Mouse (Mus musculus): ENCODE results near the gene Ginm1. TPM values are rescaled to one million over a fixed set of nuclear protein-coding genes. Genes with fewer than 3 reads are reported as not detected.

The Ginm1 gene
- total and polyA plus RNA-seq, 2 experiments from 2014 or later = 14.6 to 78.8 TPM

DNA sequence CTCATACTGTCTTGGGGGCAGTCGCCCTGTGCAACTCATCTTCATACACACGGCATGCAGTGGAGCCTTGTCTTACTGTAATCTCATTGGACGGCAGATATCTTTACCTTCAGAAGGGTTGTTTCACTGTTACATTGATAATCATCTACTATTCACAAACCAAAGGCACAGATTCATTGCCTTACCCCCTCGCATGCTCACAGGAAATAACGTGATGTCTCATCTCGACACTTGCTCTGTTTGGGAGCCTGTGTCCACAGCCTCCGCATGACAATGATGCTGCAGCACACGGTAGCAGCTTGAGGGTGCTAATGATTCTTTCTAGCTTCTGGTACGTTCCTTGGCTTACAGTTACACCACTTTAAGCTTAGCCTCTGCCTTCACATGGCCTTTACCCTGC, 33.5 kb upstream of the Ginm1 start:
- no peak overlapping the region for H3K9ac ChIP-seq (replicated peaks; ENCODE audit: low read length)
- ATAC-seq = no peak
- H3K4me2 ChIP-seq (ENCODE audit: low read depth, low read length) = no peak overlapping the region
- H3K36me3 ChIP-seq (ENCODE audit: insufficient read depth, low read length) = peaks cover 14% of the 10 kb centered on the region; the same call in 1 of the 2 replicates
- DNase-seq (ENCODE audit: low spot score) = no peak
- no peak overlapping the region for H3K27ac ChIP-seq
- 90% methylated on average over 9 of the region's 9 CpGs for WGBS
- TF ChIP-seq CTCF (IDR thresholded peaks at IDR 0.05; ENCODE audit: low read depth) = no peak
- H3K9me3 ChIP-seq (ENCODE audit: low read length) = no peaks in the 10 kb centered on the region
- H3K27me3 ChIP-seq (ENCODE audit: insufficient read depth, low read length) = no peaks in the 10 kb centered on the region
- no peaks in the 10 kb centered on the region for H3K4me1 ChIP-seq (ENCODE audit: insufficient read depth, low read length)
- no peak overlapping the region for H3K4me3 ChIP-seq (ENCODE audit: low read length)

DNA sequence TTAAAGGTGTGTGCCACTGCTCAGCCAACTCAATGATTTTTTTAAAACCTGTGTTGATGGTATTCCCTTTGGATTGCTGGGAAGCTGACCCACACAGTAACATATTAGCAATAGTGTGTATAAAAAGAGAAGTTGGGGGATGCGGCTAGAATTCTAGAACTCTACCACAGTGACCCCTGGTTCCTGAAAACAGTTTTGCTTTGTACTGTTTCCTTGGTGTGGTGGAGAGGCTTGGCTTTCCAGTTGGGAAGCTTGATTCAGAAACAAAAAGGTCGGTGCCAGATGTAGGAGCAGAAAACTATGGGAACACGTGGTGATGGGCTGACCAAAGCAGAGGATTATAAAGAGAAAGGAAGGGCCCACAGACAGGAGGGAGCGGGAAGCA, 32.6 kb upstream of the Ginm1 start:
- Histone ChIP-seq H3K9me3 (ENCODE audit: low read length) (no peaks in the 10 kb centered on the region), H3K27me3 (ENCODE audit: insufficient read depth, low read length) (no peaks in the 10 kb centered on the region), H3K36me3 (ENCODE audit: insufficient read depth, low read length) (peaks cover 19% of the 10 kb centered on the region; the same call in 1 of the 2 replicates), H3K4me3 (ENCODE audit: low read length) (no peak overlapping the region), H3K4me1 (ENCODE audit: insufficient read depth, low read length) (no peaks in the 10 kb centered on the region), H3K27ac (no peak overlapping the region), H3K9ac (replicated peaks; ENCODE audit: low read length) (no peak overlapping the region), H3K4me2 (ENCODE audit: low read depth, low read length) (no peak overlapping the region)
- no peak for ATAC-seq
- TF ChIP-seq CTCF (IDR thresholded peaks at IDR 0.05; ENCODE audit: low read depth) = no peak
- no peak for DNase-seq (ENCODE audit: low spot score)
- WGBS = 92% methylated on average over 4 of the region's 4 CpGs

DNA sequence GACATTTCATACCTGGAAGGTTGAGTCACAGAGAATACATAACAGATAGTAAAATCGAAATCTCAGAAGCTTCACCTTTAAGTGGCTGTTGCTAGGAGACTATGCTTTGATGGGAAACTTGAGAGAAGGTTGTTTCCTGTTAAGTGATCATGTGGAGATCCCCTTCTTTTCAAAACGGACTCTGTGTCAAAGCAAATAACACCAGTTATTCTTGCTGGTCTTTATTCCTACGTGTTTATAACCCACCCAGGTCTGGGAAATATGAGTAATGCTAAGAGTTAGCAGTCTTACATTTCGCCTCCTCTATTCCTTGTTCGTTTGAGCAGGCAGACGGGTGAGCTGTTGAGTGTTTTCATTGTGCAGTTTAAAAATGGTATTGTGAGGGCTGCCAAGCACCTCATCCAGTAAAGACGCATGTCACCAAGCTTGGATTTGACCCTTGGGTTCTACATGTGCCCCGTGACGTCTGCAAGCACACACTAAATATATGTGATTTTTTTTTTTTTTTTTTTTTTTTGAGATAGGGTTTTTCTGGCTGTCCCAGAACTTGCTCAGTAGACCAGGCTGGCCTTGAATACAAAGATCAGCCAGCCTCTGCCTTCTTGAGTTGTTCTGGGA, 32.1 kb upstream of the Ginm1 start:
- 86% methylated on average over 9 of the region's 9 CpGs for WGBS
- no peak for TF ChIP-seq CTCF (IDR thresholded peaks at IDR 0.05; ENCODE audit: low read depth)
- H3K27ac ChIP-seq = no peak overlapping the region

DNA sequence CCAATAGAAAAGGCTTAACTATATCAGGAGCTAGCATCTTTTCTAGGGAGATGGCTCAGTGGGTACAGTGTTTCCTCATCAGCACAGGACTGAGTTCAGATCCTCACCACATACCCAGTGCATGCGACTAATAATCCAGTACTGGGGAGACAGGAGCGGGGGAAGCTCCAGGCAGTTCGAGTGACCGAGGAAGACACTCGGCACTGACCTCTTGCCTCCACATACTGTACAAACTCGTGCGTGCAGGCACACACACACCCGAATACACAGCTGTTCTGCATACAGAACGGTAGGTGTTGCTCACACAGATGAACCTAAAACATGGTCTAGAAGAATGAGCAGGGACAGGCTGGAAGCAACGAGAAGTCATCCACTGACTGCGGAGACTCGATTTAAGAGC, 29.4 kb upstream of the Ginm1 start:
- Histone ChIP-seq H3K4me1 (ENCODE audit: insufficient read depth, low read length) (no peaks in the 10 kb centered on the region), H3K9me3 (ENCODE audit: low read length) (no peaks in the 10 kb centered on the region), H3K4me3 (ENCODE audit: low read length) (no peak overlapping the region), H3K36me3 (ENCODE audit: insufficient read depth, low read length) (peaks cover 19% of the 10 kb centered on the region; the same call in 1 of the 2 replicates), H3K27me3 (ENCODE audit: insufficient read depth, low read length) (no peaks in the 10 kb centered on the region), H3K27ac (no peak overlapping the region), H3K9ac (replicated peaks; ENCODE audit: low read length) (no peak overlapping the region), H3K4me2 (ENCODE audit: low read depth, low read length) (no peak overlapping the region)
- 96% methylated on average over 12 of the region's 12 CpGs for WGBS
- no peak for ATAC-seq
- no peak for TF ChIP-seq CTCF (IDR thresholded peaks at IDR 0.05; ENCODE audit: low read depth)
- DNase-seq (ENCODE audit: low spot score) = no peak

More for the DNA sequence above, 32.1 kb upstream of the Ginm1 start:
- H3K4me1 ChIP-seq (ENCODE audit: insufficient read depth, low read length) = no peaks in the 10 kb centered on the region
- no peak overlapping the region for H3K9ac ChIP-seq (replicated peaks; ENCODE audit: low read length)
- H3K27me3 ChIP-seq (ENCODE audit: insufficient read depth, low read length) = no peaks in the 10 kb centered on the region
- H3K4me2 ChIP-seq (ENCODE audit: low read depth, low read length) = no peak overlapping the region
- no peak overlapping the region for H3K4me3 ChIP-seq (ENCODE audit: low read length)
- ATAC-seq (no peak), DNase-seq (ENCODE audit: low spot score) (no peak)
- peaks cover 19% of the 10 kb centered on the region; the same call in 1 of the 2 replicates for H3K36me3 ChIP-seq (ENCODE audit: insufficient read depth, low read length)
- no peaks in the 10 kb centered on the region for H3K9me3 ChIP-seq (ENCODE audit: low read length)

DNA sequence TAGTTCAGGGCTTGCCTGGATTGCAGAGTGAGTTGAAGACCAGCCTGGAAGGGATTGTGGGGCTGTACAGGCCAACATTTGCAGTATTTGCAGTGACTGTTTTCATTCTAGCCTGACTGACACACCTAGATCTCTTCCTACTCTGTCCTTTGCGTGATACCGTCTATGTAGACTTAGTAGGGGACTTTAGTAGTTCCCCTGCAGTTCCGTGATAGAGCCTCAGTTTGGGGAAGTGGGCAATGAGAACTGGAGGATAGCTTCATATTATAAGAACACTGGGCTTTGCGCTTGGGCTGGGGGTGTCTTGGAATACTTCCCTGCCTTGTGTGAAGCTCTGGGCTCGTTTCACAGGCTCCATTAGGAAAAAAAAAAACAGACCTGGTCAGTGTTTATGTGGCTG, 27.5 kb upstream of the Ginm1 start:
- no peak for TF ChIP-seq CTCF (IDR thresholded peaks at IDR 0.05; ENCODE audit: low read depth)

DNA sequence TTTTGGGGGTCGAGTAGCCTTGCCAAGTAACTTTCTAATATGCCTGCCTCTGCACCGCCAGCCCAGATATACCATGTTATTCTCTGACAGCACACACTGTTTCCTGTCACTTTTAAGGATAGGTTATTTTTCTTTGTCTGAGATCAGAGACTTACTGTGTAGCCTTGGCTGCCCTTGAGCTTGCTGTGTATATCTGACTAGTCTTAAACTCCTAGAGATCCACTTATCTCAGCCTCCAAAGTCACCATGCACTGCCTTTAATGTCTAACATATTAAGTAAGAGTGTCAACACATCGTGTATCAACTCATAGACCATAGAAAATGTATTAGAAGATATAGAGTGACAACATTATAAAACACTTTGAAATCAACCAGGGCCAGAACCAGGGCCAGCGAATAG, 27.0 kb upstream of the Ginm1 start:
- H3K9ac ChIP-seq (replicated peaks; ENCODE audit: low read length) = no peak overlapping the region
- H3K4me3 ChIP-seq (ENCODE audit: low read length) = no peak overlapping the region
- WGBS = 90% methylated on average over 4 of the region's 4 CpGs
- no peaks in the 10 kb centered on the region for H3K9me3 ChIP-seq (ENCODE audit: low read length)
- no peaks in the 10 kb centered on the region for H3K27me3 ChIP-seq (ENCODE audit: insufficient read depth, low read length)
- TF ChIP-seq CTCF (IDR thresholded peaks at IDR 0.05; ENCODE audit: low read depth) = no peak
- peaks cover 20% of the 10 kb centered on the region; the same call in 1 of the 2 replicates for H3K36me3 ChIP-seq (ENCODE audit: insufficient read depth, low read length)
- H3K27ac ChIP-seq = no peak overlapping the region
- H3K4me2 ChIP-seq (ENCODE audit: low read depth, low read length) = no peak overlapping the region
- no peaks in the 10 kb centered on the region for H3K4me1 ChIP-seq (ENCODE audit: insufficient read depth, low read length)
- no peak for DNase-seq (ENCODE audit: low spot score)
- ATAC-seq = no peak

More for the DNA sequence above, 27.5 kb upstream of the Ginm1 start:
- WGBS = 96% methylated on average over 5 of the region's 5 CpGs
- no peak for DNase-seq (ENCODE audit: low spot score)
- Histone ChIP-seq H3K9ac (replicated peaks; ENCODE audit: low read length) (no peak overlapping the region), H3K27me3 (ENCODE audit: insufficient read depth, low read length) (no peaks in the 10 kb centered on the region), H3K9me3 (ENCODE audit: low read length) (no peaks in the 10 kb centered on the region), H3K4me1 (ENCODE audit: insufficient read depth, low read length) (no peaks in the 10 kb centered on the region), H3K4me3 (ENCODE audit: low read length) (no peak overlapping the region), H3K4me2 (ENCODE audit: low read depth, low read length) (no peak overlapping the region), H3K36me3 (ENCODE audit: insufficient read depth, low read length) (peaks cover 19% of the 10 kb centered on the region; the same call in 1 of the 2 replicates), H3K27ac (no peak overlapping the region)
- no peak for ATAC-seq

DNA sequence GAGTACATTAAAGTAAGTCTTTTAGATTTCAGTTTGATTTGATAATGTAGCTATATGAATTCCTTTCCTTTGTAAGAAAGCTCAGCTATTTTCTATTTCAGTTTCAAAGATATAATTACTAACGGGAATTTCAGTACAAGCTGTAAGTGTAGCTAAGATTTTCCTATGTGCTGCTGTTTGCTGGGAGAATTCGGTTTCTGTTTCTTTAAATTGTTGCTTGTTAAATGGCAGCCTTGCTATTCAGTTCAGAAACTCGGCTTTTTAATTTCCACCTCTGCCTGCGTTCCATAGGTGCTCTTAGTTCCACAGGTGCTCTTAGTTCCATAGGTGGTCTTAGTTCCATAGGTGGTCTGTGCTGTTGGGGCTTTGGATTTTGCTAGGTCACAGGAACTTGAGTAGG, 26.5 kb upstream of the Ginm1 start:
- Histone ChIP-seq H3K4me3 (ENCODE audit: low read length) (no peak overlapping the region), H3K4me2 (ENCODE audit: low read depth, low read length) (no peak overlapping the region), H3K27me3 (ENCODE audit: insufficient read depth, low read length) (no peaks in the 10 kb centered on the region), H3K36me3 (ENCODE audit: insufficient read depth, low read length) (peaks cover 24% of the 10 kb centered on the region; the same call in 1 of the 2 replicates), H3K4me1 (ENCODE audit: insufficient read depth, low read length) (no peaks in the 10 kb centered on the region), H3K9ac (replicated peaks; ENCODE audit: low read length) (no peak overlapping the region), H3K27ac (no peak overlapping the region), H3K9me3 (ENCODE audit: low read length) (no peaks in the 10 kb centered on the region)
- no peak for DNase-seq (ENCODE audit: low spot score)
- 97% methylated on average over 4 of the region's 4 CpGs for WGBS
- TF ChIP-seq CTCF (IDR thresholded peaks at IDR 0.05; ENCODE audit: low read depth) = no peak
- no peak for ATAC-seq

All from hindbrain, postnatal 0 days (tissue).